Comparison of ENCODE assay signal across 8 mouse cellular contexts in the genomic region with DNA sequence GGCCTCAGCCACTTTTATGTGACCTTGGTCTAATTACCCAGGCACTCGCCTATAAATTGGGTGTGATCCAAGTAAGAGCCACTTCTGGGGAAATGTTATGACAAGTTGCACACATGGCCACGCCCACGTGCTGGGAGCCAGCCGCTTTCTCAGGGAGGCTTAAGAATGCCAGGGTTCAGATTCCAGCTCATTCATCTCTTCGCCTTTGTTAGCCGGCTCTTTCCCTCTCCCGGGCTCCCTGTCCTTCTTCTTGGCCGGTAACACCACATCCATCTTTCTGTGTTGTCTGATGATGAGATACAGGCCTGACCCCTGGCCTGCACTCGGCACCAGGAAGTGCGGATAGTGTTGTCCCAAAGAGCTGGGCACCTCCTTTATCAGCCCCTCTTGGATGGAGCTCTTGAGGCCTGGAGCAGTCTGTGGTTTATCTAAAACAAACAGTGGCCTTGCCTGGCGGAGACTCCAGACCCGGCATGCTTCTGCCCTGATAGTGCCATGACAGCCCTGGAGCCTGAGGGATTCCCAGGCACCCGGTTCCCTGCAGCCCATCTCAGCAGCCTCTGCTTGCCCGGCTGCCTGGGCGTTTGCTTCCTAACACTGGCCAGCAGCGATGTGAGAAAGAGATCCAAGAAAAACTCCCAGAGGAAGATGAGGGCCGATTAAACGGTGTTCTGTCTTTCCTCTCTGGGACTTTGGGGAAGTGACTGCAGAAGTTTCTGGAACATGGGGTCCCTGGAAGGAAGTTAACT.
DNase-seq lines count a peak whose midpoint lies in the region; ATAC-seq lines count a peak whose summit lies in the region.

No protein-coding gene starts in this region.

- intact Hi-C loops in left cerebral cortex, postnatal 25 days (cut with DNase I): no loop called here

- H3K9me3 ChIP-seq in forebrain, embryonic 14.5 days (replicated peaks; ENCODE audit: control insufficient read depth, low read length): no peaks in the 10 kb centered on the region
- no peaks in the 10 kb centered on the region for H3K9me3 ChIP-seq in stomach, embryonic 14.5 days (ENCODE audit: control insufficient read depth, low read depth, low read length)

- DNase-seq in 3T3-L1 (ENCODE audit: low read depth, low spot score): peak; percentile 91
- peak; percentile 27 to 52 for DNase-seq in adrenal gland, postnatal 4 days (ENCODE audit: low spot score in 2 of 2)
- peak; percentile 96 for DNase-seq in forebrain, embryonic 14.5 days (ENCODE audit: low spot score)
- peak; percentile 80 for DNase-seq in heart, postnatal 4 days
- peak; percentile 37 to 49 for DNase-seq in left cerebral cortex, postnatal 25 days (ENCODE audit: low spot score in 2 of 2)
- peak; percentile 89 for DNase-seq in mesoderm, embryonic 11.5 days (ENCODE audit: low read depth, low spot score)
- no peak for DNase-seq in thymus, postnatal 36 days

- H3K27ac ChIP-seq in forebrain, embryonic 14.5 days (ENCODE audit: low read depth, low read length): peak overlapping the region; percentile 79
- H3K27ac ChIP-seq in stomach, embryonic 14.5 days (ENCODE audit: low read length): peak overlapping the region; percentile 91

- peaks cover 14% of the 10 kb centered on the region for H3K4me1 ChIP-seq in forebrain, embryonic 14.5 days (ENCODE audit: control insufficient read depth, insufficient read depth, low read length)
- H3K4me1 ChIP-seq in stomach, embryonic 14.5 days (ENCODE audit: control insufficient read depth, insufficient read depth, low read length): peaks cover 36% of the 10 kb centered on the region

- 8% methylated on average over 18 of the region's 18 CpGs for WGBS in forebrain, embryonic 14.5 days
- WGBS in stomach, embryonic 14.5 days: 5% methylated on average over 18 of the region's 18 CpGs

- peak; percentile 85 for ATAC-seq in forebrain, embryonic 14.5 days
- ATAC-seq in stomach, embryonic 14.5 days (ENCODE audit: insufficient number of reproducible peaks, insufficient read depth, low FRiP score, low read depth): peak; percentile 79

- no peak overlapping the region for H3K4me3 ChIP-seq in forebrain, embryonic 14.5 days (ENCODE audit: low read depth, low read length)
- H3K4me3 ChIP-seq in stomach, embryonic 14.5 days (ENCODE audit: low read depth, low read length): no peak overlapping the region

- H3K27me3 ChIP-seq in forebrain, embryonic 14.5 days (replicated peaks; ENCODE audit: control insufficient read depth, insufficient read depth, low read length): no peaks in the 10 kb centered on the region
- H3K27me3 ChIP-seq in stomach, embryonic 14.5 days (ENCODE audit: control insufficient read depth, insufficient read depth, low read length): no peaks in the 10 kb centered on the region

- 0 out of 2 replicates have a peak, but pooled peaks cover 2% of the 10 kb centered on the region for H3K36me3 ChIP-seq in forebrain, embryonic 14.5 days (ENCODE audit: control insufficient read depth, insufficient read depth, low read length)
- peaks cover 22% of the 10 kb centered on the region for H3K36me3 ChIP-seq in stomach, embryonic 14.5 days (ENCODE audit: control insufficient read depth, insufficient read depth, low read length)

- H3K9ac ChIP-seq in forebrain, embryonic 14.5 days (ENCODE audit: low read length): peak overlapping the region; percentile 22
- H3K9ac ChIP-seq in stomach, embryonic 14.5 days (replicated peaks; ENCODE audit: low read depth, low read length): no peak overlapping the region

- peak overlapping the region; percentile 18 for H3K4me2 ChIP-seq in forebrain, embryonic 14.5 days (ENCODE audit: low read length)
- H3K4me2 ChIP-seq in stomach, embryonic 14.5 days (replicated peaks; ENCODE audit: low read depth, low read length): peak overlapping the region; percentile 23

Comparison
In these comparisons a context has a peak if more than half of its experiments do, and no peak if none do; other contexts are left out.
1. DNase-seq: peak in 3T3-L1 (single experiment), adrenal gland, postnatal 4 days (2 of 2), forebrain, embryonic 14.5 days (single experiment), heart, postnatal 4 days (single experiment), left cerebral cortex, postnatal 25 days (2 of 2) and mesoderm, embryonic 11.5 days (single experiment); none in thymus, postnatal 36 days (0 of 2).